Mouse (Mus musculus): ENCODE data around the gene Mylk. TPM values are rescaled to one million over a fixed set of nuclear protein-coding genes. Genes with fewer than 3 reads are reported as not detected.
"Not testable (repeated sequence)": the region's sequence is repeated elsewhere in the genome, so short reads cannot be mapped to it uniquely, and the experiment has no call there.

Mylk gene
- polyA plus RNA-seq, 1 experiment: 12.4 TPM

- DNase-seq (ENCODE audit: extremely low spot score in 1 of 2, low spot score in 1 of 2): no peak
These were observed 22.4 kb downstream of the Mylk start for GRCm38 (mm10) chr16:34767443-34767842.

GRCm38 (mm10) chr16:34768436-34768835 is 23.4 kb downstream of the Mylk start:
- DNase-seq (ENCODE audit: extremely low spot score in 1 of 2, low spot score in 1 of 2): no peak

GRCm38 (mm10) chr16:34770127-34770526 is 25.1 kb downstream of the Mylk start:
- DNase-seq (ENCODE audit: extremely low spot score in 1 of 2, low spot score in 1 of 2): no peak

GRCm38 (mm10) chr16:34772445-34773032 is 27.5 kb downstream of the Mylk start:
- peak in 1 of 2 experiments; percentile 1 for DNase-seq (ENCODE audit: extremely low spot score in 1 of 2, low spot score in 1 of 2)

- DNase-seq (ENCODE audit: extremely low spot score in 1 of 2, low spot score in 1 of 2): no peak
These were observed 37.4 kb downstream of the Mylk start for GRCm38 (mm10) chr16:34782442-34782841.

GRCm38 (mm10) chr16:34783536-34783935 is 38.5 kb downstream of the Mylk start:
- no peak for DNase-seq (ENCODE audit: extremely low spot score in 1 of 2, low spot score in 1 of 2)

- no peak for DNase-seq (ENCODE audit: extremely low spot score in 1 of 2, low spot score in 1 of 2)
These were observed 39.7 kb downstream of the Mylk start for GRCm38 (mm10) chr16:34784675-34785074.

- DNase-seq (ENCODE audit: extremely low spot score in 1 of 2, low spot score in 1 of 2): no peak
These were observed 47.5 kb downstream of the Mylk start for GRCm38 (mm10) chr16:34792555-34792954.

GRCm38 (mm10) chr16:34793000-34793399 is 48.0 kb downstream of the Mylk start:
- no peak for DNase-seq (ENCODE audit: extremely low spot score in 1 of 2, low spot score in 1 of 2)

GRCm38 (mm10) chr16:34801222-34801621 is 56.2 kb downstream of the Mylk start:
- peak in 1 of 2 experiments; percentile 7 for DNase-seq (ENCODE audit: extremely low spot score in 1 of 2, low spot score in 1 of 2)

GRCm38 (mm10) chr16:34804286-34805010 is 59.4 kb downstream of the Mylk start:
- DNase-seq (ENCODE audit: extremely low spot score in 1 of 2, low spot score in 1 of 2): no peak

GRCm38 (mm10) chr16:34806883-34807767 is 62.1 kb downstream of the Mylk start:
- DNase-seq (ENCODE audit: extremely low spot score in 1 of 2, low spot score in 1 of 2): no peak

- DNase-seq (ENCODE audit: extremely low spot score in 1 of 2, low spot score in 1 of 2): no peak
These were observed 62.8 kb downstream of the Mylk start for GRCm38 (mm10) chr16:34807768-34808275.

- no peak for DNase-seq (ENCODE audit: extremely low spot score in 1 of 2, low spot score in 1 of 2)
These were observed 67.2 kb downstream of the Mylk start for GRCm38 (mm10) chr16:34812165-34812564.

GRCm38 (mm10) chr16:34813161-34813560 is 68.2 kb downstream of the Mylk start:
- DNase-seq (ENCODE audit: extremely low spot score in 1 of 2, low spot score in 1 of 2): not testable (repeated sequence)

- no peak for DNase-seq (ENCODE audit: extremely low spot score in 1 of 2, low spot score in 1 of 2)
These were observed 68.6 kb downstream of the Mylk start for GRCm38 (mm10) chr16:34813570-34813969.

- DNase-seq (ENCODE audit: extremely low spot score in 1 of 2, low spot score in 1 of 2): no peak
These were observed 69.6 kb downstream of the Mylk start for GRCm38 (mm10) chr16:34814612-34815011.

GRCm38 (mm10) chr16:34816548-34816947 is 71.5 kb downstream of the Mylk start:
- DNase-seq (ENCODE audit: extremely low spot score in 1 of 2, low spot score in 1 of 2): no peak

- no peak for DNase-seq (ENCODE audit: extremely low spot score in 1 of 2, low spot score in 1 of 2)
These were observed 80.2 kb downstream of the Mylk start for GRCm38 (mm10) chr16:34825111-34825744.

GRCm38 (mm10) chr16:34834477-34834876 is 89.5 kb downstream of the Mylk start:
- no peak for DNase-seq (ENCODE audit: extremely low spot score in 1 of 2, low spot score in 1 of 2)
